Mouse (Mus musculus) heart, adult 2 months (tissue): ENCODE data around the gene Slc46a1.

Source experiments
- CTCF ChIP-seq: fragments of 200-600 bp; IDR thresholded peaks from 2 replicates; pipeline ENCODE4 v1.8.1; 2022; ENCODE audit warnings: antibody characterized with exemption, mild to moderate bottlenecking, moderate library complexity
- EP300 ChIP-seq: fragments of 200-500 bp; IDR thresholded peaks from 2 replicates; pipeline ENCODE4 v1.6.1; 2011; ENCODE audit warnings: low read depth, low read length, control low read depth; ENCODE audit not compliant: insufficient read depth
- POLR2A ChIP-seq: fragments of 200-500 bp; IDR thresholded peaks from 2 replicates; pipeline ENCODE4 v1.6.1; 2011; ENCODE audit warnings: mild to moderate bottlenecking, low read depth, low read length, control low read depth; ENCODE audit not compliant: insufficient read depth

GRCm38 (mm10) chr11:78428309-78428708 is 37.2 kb upstream of the Slc46a1 start:
- TF ChIP-seq CTCF, result no peak
- TF ChIP-seq POLR2A, result no peak
- no peak for TF ChIP-seq EP300
